Mouse (Mus musculus): ENCODE measurements around the gene Olfr1209.

Gene Olfr1209

GRCm38 (mm10) chr2:88915057-88915456 is at the start of gene Olfr1209:
Olfr1209 (minus strand) TSS chr2:88915157.
- in situ Hi-C loops (cut with MseI, MboI): no loop called here

- in situ Hi-C loops (cut with MseI, MboI): no loop called here
Observed at GRCm38 (mm10) chr2:88953669-88954068, 38.7 kb upstream of the Olfr1209 start, which contains the start of gene Olfr1212. Olfr1212 (plus strand) TSS chr2:88953969.

- in situ Hi-C loops (cut with MseI, MboI): no loop called here
Observed at GRCm38 (mm10) chr2:88938011-88938410, 23.1 kb upstream of the Olfr1209 start, which contains the start of gene Olfr1211. Olfr1211 (minus strand) TSS chr2:88938111.

- in situ Hi-C loops (cut with MseI, MboI): no loop called here
Observed at GRCm38 (mm10) chr2:88902211-88902610, 12.7 kb downstream of the Olfr1209 start, which contains the start of gene Olfr1208. Olfr1208 (minus strand) TSS chr2:88902311.

GRCm38 (mm10) chr2:88862931-88863330 is 52.0 kb downstream of the Olfr1209 start, which contains the start of gene Olfr1206:
Olfr1206 (plus strand) TSS chr2:88863231.
- in situ Hi-C loops (cut with MseI, MboI): no loop called here

All from mouse trophoblast stem cell (cell line).